Mouse (Mus musculus): ENCODE results near the gene Mrc2. TPM values are rescaled to one million over a fixed set of nuclear protein-coding genes. Genes with fewer than 3 reads are reported as not detected.

Mrc2 gene
- polyA plus RNA-seq, 1 experiment from 2014 or later, result 7.0 TPM

DNA sequence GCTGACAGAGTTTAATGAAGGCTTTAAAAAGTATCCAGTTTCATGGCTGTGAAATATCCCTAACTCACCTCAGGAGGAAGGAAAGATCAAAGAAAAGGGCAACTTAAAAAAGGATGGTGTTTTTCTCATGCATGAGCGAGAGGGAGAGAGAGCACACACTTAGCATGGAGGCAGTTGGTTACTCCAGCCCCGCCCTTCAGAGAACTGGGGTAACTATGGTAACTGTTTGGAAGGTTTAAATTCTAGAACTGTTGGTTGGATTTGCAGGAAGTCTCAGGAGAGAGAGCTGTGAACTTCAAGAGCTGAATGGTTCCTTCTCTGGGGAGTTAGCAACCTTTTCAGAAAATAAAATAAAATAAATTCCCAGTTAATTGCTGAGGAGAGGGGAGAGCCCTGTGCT is 96.2 kb downstream of the Mrc2 start:
- Histone ChIP-seq H3K4me3 (ENCODE audit: low read depth, low read length) (no peak overlapping the region), H3K27me3 (ENCODE audit: control insufficient read depth, insufficient read depth, low read length) (no peaks in the 10 kb centered on the region), H3K4me1 (ENCODE audit: control insufficient read depth, insufficient read depth, low read length) (peaks cover 2% of the 10 kb centered on the region; the same call in 1 of the 2 replicates), H3K9me3 (ENCODE audit: control insufficient read depth, low read length) (no peaks in the 10 kb centered on the region), H3K36me3 (ENCODE audit: control insufficient read depth, insufficient read depth, low read length) (no peaks in the 10 kb centered on the region), H3K4me2 (no peak overlapping the region), H3K9ac (ENCODE audit: low read length) (no peak overlapping the region), H3K27ac (ENCODE audit: low read depth, low read length) (no peak overlapping the region)
- no peak for ATAC-seq (ENCODE audit: low FRiP score)
- no peak for DNase-seq (ENCODE audit: low spot score, missing footprints)
- WGBS, result 50% methylated on average over 2 of the region's 2 CpGs

DNA sequence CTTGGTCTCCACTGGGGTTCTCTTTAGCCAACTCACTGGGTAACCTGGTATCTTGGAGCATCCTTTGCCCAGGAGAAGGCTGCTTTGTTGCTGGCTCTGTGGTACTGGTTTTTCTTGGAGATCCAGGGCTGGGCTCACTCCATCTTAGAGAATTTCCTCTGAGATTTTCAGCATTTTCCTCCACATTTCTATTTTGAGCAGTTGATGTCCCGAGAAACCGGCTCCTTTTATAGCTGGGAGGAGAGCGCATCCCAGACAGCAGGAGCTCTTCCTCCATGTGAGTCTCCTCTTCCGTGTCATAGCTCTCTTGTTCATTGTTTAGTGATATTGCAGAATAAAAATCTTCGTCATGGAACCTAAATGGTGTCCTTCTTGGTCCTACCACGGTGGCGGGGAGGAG is 97.8 kb downstream of the Mrc2 start:
- WGBS, result 91% methylated on average over 7 of the region's 7 CpGs
- DNase-seq (ENCODE audit: low spot score, missing footprints) (no peak), ATAC-seq (ENCODE audit: low FRiP score) (no peak)
- Histone ChIP-seq H3K36me3 (ENCODE audit: control insufficient read depth, insufficient read depth, low read length) (no peaks in the 10 kb centered on the region), H3K4me1 (ENCODE audit: control insufficient read depth, insufficient read depth, low read length) (peaks cover 2% of the 10 kb centered on the region; the same call in 1 of the 2 replicates), H3K27me3 (ENCODE audit: control insufficient read depth, insufficient read depth, low read length) (no peaks in the 10 kb centered on the region), H3K4me3 (ENCODE audit: low read depth, low read length) (no peak overlapping the region), H3K9me3 (ENCODE audit: control insufficient read depth, low read length) (no peaks in the 10 kb centered on the region), H3K27ac (ENCODE audit: low read depth, low read length) (no peak overlapping the region), H3K4me2 (no peak overlapping the region), H3K9ac (ENCODE audit: low read length) (no peak overlapping the region)

Other genes starting within 250 kb of the Mrc2 start
- not detected in 2 replicates for gene Efcab3, start 229.1 kb upstream of the Mrc2 start, polyA plus RNA-seq (2014; fragmentation: Nextera tagmentation; extraction: Ambion mirVana)
- 41.4 and 46.9 TPM in 2 replicates for gene Mettl2, start 166.2 kb upstream of the Mrc2 start, polyA plus RNA-seq (2014; fragmentation: Nextera tagmentation; extraction: Ambion mirVana)
- not detected in 2 replicates for gene Gm10842, start 145.8 kb upstream of the Mrc2 start, polyA plus RNA-seq (2014; fragmentation: Nextera tagmentation; extraction: Ambion mirVana)
- gene Tlk2, start 113.8 kb upstream of the Mrc2 start, polyA plus RNA-seq (2014; fragmentation: Nextera tagmentation; extraction: Ambion mirVana), result 29.4 and 33.1 TPM in 2 replicates
- 0.06 TPM in 1 of 2 replicates, not detected in the other for gene March10, start 164.1 kb downstream of the Mrc2 start, polyA plus RNA-seq (2014; fragmentation: Nextera tagmentation; extraction: Ambion mirVana)

Data from midbrain, embryonic 11.5 days (tissue).